Mouse (Mus musculus) gastrocnemius, postnatal 10 days (tissue): ENCODE data around the gene Zfp866. TPM values are rescaled to one million over a fixed set of nuclear protein-coding genes. Genes with fewer than 3 reads are reported as not detected.
A peak's percentile ranks its signal among the peaks of the same experiment; 100 is the strongest.

Source experiments
- DNase-seq: peaks from one replicate; pipeline ENCODE4 v3.0.0; 2021; ENCODE audit warnings: mixed read lengths
- total RNA-seq, 2 experiments: library from RNA; stranded (reverse); gene quantifications; 2 replicates each; pipeline ENCODE4 v1.2.3; 2021

The Zfp866 gene
- total RNA-seq, 2 experiments from 2014 or later: 11.5 to 17.7 TPM

- no peak for DNase-seq
Observed at GRCm38 (mm10) chr8:69797661-69798060, 6.7 kb upstream of the Zfp866 start.

DNA sequence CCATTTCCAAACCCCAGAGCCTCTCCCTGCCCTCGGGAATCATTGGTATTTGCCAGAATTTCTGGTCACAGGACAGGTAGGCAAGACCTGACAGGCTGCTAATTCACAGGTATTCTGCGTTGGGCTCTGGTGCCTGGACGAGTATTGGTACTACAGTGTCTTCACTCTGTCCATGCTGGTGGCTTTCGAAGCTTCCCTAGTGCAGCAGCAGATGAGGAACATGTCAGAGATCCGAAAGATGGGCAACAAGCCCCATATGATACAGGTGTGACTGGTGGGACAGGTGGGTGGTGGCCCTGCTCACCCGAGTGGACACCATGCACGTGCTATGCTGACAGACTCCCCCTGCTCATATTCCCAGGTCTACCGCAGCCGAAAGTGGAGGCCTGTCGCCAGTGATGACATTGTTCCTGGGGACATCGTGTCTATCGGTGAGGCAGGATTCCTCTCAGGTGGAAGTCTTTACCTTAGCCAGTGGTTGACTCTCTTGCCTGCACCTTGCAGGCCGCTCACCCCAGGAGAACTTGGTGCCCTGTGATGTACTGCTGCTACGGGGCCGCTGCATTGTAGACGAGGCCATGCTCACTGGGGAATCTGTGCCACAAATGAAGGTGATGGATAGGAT, 5.9 kb upstream of the Zfp866 start:
- no peak for DNase-seq

- no peak for DNase-seq
Observed at GRCm38 (mm10) chr8:69794901-69795300, 3.9 kb upstream of the Zfp866 start.

DNA sequence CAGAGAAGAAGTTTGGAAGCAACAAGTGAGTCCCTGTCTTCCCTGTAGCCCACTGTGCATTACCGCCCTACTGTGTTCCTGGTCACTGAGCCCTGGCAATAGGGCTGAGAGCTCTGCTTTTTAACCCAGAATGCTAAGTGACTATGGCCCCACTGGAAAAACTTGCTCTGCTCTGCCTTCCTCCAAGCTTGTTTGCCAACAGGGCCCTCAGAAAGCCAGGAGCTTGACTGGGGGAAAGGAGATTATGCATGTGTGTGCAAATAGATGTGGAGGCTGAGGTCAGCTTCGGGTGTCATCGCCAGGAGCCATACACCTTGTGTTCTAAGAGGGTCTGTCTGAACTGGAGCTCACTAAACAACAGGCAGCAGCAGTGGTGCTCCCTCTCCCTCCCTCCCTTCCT, 3.1 kb upstream of the Zfp866 start:
- DNase-seq: no peak

- no peak for DNase-seq
Observed at GRCm38 (mm10) chr8:69793666-69794065, 2.7 kb upstream of the Zfp866 start.

DNA sequence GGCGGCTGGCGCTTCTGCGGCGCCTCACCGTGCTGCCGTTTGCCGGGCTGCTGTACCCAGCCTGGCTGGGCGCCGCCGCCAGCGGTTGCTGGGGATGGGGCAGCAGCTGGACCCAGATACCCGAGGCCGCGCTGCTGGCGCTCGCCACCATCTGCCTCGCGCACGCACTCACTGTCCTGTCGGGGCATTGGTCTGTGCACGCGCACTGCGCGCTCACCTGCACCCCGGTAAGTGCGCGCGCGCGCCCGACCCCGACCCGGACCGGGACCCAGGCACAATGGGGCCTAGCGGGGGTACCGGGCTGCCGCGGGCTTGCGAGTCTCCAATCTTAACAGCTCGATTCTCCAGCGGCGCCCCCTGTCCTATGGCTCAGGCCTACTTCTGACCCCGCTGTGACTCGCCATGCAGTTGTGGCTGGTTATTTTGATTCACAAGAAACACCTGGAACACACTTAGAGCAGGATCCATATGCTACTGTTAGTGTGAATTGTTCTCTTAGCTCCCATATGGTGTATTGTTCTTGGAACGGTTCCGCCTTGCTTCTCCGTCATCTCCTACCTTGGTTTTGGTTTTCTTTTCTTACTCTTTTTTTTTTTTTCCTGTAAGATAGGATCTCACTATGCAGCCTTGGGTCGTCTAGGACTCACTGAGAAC, 564 bp upstream of the Zfp866 start:
- DNase-seq: peak; percentile 45

DNA sequence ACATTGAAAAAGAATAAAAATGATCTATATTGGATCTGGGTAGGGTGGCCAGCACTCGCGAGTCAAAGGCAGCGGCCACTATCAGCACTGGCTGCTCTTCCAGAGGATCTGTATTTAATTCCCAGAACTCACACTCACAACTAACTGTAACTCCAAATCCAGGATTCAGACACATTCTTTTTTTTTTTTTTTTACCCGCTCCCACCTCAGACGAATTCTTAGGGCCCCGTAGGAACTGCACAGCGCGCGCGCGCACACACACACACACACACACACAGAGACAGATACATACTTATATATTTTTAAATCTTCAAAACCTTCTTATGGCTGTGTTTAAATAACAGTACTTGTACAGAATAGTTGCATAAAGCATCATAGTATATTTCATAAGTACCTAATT, 614 bp downstream of the Zfp866 start:
- no peak for DNase-seq

DNA sequence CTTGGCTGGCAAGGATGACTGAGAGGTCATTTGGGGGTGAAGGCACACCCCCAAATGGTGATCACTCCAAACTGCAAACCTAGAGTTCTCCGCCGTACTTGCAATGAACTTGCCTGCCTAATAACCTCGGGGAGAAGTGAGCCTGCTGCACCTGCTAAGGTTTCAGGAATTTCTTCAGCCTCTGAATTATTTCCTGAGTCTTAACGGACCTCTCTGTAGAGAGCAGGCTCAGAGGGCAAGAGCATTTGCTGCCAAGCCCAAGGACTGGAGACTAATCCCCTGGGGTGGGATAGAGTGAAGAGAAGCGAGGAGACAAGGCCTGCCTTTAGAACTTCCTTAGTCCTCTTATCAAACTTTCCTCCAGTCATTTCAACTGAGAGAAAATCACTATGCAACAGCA, 1.2 kb downstream of the Zfp866 start:
- DNase-seq: no peak

DNA sequence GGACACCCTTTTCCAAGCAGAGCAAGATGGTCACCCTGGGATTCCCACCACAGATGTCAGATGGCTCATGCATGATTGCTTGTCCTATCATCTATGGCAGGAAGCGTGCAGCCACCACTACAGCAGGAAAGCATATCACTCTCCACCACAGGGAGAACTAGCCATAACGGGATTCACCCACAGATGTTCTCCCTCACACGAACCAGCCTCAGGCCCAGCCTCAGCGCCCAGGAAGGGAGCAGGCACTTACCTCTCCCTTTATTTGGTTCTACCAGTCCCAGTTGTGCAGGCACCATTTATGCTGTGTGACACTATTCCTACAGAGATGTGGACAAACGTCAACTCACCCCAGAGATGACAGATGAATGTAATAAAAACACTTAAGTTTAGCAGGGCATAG, 1.9 kb downstream of the Zfp866 start:
- no peak for DNase-seq

- DNase-seq: no peak
Observed at GRCm38 (mm10) chr8:69777111-69777510, 13.9 kb downstream of the Zfp866 start.

GRCm38 (mm10) chr8:69775149-69775534, 15.8 kb downstream of the Zfp866 start:
- DNase-seq: no peak

DNA sequence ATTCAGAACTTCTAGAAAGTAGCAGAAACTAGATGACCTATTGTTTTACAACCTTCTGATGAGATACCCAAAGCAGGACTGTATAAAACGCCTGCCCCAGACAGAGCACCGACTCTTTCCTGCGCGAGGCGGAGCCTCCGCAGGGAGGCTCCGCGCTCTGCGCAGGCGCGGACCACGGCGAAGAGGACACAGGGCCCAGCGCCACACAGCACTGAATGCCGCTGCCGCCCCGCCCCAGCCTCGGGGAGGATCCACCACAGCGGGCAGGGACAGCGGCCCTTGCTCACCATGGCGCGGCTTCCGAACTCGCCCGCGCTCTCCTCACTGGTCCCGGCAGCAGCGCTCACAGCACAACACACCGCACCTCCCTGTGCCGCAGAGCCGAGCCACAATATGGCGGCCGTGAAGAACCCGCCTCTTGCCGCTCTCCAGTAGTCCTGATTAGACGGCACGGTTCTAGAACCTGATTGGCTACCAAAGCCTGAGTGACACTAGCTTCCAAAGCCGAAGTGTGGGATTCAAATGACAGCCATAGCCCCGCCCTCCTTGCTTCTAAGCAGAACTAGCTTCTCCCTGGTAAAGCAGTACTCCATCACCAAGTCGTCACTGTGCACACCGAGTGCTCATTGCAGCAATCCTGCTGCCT, 16.4 kb downstream of the Zfp866 start, which contains the start of gene Gm20422:
TSS of gene Gm20422 (minus strand) at position 384 of the 646 bp plus-strand sequence.
- DNase-seq: peak; percentile 82

DNA sequence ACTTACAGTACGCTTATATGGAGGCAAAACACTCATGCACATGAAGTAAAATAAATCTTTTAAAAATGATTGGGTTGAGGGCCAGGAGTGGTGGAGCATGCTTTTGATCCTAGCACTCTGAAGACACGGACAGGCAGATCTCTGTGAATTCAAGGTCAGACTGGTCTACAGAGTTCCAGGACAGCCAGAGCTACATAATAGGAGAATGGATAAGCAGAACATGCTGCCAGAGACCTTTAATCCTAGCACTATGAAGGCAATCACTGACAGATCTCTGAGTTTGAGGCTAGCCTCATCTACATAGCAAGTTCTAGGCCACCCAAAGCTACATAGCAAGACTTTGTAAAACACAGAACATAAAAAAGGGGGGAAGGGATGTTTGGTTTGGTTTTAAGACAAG, 18.9 kb downstream of the Zfp866 start:
- DNase-seq: no peak

- DNase-seq: no peak
Observed at GRCm38 (mm10) chr8:69771221-69771620, 19.8 kb downstream of the Zfp866 start.

DNA sequence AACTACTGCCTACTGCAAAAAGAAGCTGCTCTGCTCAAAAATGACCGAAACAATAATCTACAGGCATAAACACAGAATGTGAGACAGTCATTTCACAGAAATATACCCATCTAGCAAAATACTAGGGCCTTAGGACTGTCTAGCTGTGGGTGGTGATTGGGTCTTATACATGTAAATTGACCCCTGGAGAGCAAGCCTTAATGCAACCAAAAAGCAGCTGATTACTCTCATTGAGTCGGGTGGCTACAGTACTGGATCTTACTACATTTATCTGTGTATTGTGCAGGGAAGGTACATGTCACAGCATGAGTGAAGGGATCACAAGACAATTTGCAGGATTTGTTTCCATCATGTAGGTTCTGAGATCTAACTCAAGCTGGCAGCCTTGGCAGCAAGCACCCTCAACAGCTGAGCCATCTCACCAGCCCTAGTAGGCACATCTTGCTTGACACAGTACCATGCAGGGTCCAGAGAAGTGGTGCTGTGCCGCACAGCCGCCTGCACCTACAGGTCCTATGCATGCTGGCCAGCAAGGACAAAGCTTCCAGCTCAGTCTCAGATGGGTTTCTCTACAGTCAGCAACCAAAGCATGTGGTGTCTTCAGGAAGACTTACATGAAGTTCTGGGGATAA, 29.0 kb downstream of the Zfp866 start:
- DNase-seq: no peak

GRCm38 (mm10) chr8:69758316-69758715, 32.7 kb downstream of the Zfp866 start:
- no peak for DNase-seq

DNA sequence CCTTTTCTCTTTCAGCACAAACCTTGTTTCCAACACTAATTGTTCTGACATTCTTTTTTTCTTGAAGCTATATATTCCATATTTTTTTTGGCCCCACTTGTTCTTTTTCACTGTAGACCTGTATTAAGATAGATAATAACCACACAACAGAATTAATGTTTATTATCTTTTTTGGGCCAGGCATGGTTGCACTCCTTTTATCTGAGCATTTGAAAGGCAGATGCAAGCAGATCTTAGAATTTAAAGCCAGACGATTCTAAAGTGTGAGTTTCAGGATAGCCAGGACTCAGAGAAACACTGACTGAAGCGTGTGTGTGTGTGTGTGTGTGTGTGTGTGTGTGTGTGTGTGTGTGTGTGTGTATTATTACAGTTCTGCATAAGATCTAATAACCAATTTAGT, 38.5 kb downstream of the Zfp866 start:
- no peak for DNase-seq

- peak; percentile 97 for DNase-seq
Observed at GRCm38 (mm10) chr8:69749544-69750454, 41.2 kb downstream of the Zfp866 start, which contains the start of gene Zfp963. TSS of gene Zfp963 (minus strand) at chr8:69749970.

- DNase-seq: no peak
Observed at GRCm38 (mm10) chr8:69741231-69741630, 49.7 kb downstream of the Zfp866 start.

- DNase-seq: no peak
Observed at GRCm38 (mm10) chr8:69740763-69741162, 50.2 kb downstream of the Zfp866 start.

- DNase-seq: no peak
Observed at GRCm38 (mm10) chr8:69735495-69735894, 55.5 kb downstream of the Zfp866 start.

DNA sequence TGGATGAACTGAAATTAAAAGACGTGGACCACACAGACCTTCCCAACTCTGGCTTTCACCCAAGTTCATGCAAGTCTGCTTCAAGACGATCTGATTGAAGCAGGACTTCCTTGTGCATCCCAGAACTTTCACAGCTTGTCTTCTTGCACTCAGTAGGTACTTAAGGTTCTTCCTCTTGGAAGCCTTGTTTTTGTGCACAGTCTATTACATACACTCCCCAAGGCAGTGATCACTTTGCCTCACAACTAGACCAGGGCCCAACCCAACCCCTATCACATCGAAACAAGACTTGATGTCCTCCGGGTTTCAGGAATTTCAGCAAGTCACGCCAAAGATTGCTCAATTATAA, 73.8 kb downstream of the Zfp866 start:
- no peak for DNase-seq
